Mouse (Mus musculus): ENCODE results near the gene Hbp1.

Hbp1 gene

DNA sequence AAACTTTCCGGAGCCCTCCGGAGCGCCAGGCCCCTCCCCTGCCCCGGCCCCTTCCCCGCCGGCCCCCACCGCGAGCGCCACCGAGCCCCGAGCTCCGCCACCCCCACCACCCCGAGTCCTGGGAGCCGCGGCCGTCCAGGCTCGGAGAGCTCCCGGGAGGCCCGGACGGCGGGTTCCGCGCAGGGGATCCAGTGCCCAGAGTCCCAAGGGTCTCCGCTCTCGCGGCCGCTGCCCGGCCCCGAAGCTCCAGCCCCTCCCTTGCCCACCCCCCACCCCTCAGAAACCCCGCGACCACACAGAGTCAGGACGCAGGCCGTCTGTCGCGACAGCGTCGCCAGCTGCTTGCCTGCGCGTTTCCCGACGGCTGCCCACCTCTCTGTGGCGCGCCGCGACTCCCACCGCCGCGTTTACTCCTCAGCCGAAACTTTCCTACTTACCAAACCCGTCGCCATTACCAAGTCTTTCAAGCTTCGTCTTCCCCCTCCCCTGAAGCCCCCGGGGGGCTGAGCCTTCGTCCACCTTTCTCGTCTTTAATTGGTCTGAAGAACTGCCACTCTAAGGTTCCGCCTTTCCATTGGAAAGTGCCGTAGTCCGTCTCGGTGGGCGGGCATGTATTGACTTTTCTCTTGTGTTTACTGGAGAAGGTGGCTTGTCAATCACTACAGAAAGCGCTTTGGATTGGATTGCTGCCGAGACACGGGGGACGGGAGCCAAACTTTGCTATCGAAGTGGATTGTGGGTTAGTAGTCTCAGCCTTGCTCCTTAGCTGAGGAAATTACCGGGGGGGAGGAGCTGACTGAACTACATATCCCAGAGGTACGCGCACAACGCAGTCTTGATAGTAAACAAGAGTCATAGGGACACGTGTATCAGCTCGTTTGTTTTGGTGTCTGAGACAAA, at the start of gene Hbp1:
Gene Hbp1 (minus strand): TSS at position 777 of the 900 bp plus-strand sequence.
- CTCF ChIA-PET, result interaction anchor here (0.6 to 0.7 kb wide), 2 partner anchors 94 to 418 kb away, joined by 4 to 5 read pairs; no protein-coding TSS in a partner anchor

DNA sequence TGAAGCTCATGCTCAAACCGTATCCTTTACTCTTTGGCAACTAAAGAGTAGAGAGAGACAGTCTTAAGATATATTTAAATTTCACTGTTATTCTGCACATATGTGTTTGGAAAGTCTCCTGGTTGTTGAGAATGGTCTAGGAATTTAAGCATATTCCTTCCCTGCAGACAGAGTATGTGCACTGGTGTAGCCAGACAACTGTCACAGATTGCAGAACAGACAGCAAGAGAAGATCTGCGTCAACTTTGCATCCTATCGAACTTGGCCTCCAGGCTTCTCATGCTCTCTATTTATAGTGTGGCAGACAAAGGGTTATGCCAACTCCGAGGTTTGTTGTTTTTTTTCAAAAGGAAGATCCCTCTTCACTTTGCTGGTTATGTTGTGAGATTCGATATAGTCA, 48.4 kb upstream of the Hbp1 start:
- CTCF ChIA-PET, result no interaction called here

DNA sequence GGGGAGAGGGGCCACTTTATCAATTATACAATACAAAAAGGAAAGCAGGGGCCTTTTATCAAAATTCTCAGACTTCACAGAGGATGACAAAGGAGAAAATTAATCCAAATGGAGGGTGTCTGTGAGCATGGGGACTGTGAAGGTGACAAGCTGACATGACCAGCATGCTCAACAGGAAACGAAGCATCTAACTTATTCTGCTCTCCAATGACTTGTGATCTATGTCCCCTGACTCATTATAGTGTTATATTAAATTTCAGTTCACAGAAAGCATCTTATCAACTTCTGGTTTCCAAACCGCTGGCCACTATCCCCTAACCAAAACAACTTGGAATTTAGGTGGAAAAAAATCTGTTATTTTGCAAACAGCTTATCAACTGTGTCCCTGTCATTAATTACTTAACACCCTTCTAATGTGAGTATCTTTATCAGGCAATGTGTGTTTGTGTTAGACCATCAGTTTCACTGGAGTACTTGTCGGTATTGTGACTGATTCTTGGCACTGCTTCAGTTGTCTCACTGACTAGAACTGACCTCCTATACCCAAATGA, 47.1 kb upstream of the Hbp1 start:
- CTCF ChIA-PET, result no interaction called here

DNA sequence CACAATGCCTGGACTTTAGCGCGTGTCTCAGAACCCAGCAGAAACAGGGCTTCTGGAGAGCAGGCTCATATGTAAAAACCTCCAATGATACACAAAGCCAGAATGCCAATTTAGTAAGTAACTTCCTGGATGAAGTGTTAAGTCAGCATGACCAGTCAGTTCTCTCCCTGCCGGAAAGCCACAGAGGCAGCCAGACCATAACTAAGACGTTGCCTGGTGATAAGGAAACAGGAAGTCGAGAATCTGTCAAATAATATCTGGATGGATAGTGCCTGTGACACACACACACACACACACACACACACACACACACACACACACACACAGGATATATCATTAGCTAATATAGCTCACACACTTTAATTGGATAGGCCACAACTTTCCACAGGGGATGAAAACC, 46.5 kb upstream of the Hbp1 start:
- CTCF ChIA-PET, result no interaction called here

DNA sequence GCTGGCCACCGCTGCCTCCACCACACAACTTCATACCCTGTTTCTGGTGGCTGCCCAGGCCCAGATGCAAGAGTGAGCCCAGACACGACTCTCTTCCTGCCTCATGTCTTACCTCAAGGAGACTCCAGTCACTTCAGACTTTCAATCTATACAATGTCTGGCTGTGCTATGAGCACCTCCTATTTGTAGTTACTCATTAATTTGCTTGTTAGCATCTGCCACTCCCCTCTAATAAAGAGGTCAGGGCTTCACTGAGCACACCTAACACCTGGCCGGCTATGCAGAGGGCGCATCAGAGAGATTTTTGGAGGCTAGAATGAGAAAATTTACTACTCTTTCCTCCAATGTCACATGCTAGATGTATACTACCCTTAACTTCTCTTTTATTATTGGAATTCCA, 40.2 kb upstream of the Hbp1 start:
- CTCF ChIA-PET, result no interaction called here

DNA sequence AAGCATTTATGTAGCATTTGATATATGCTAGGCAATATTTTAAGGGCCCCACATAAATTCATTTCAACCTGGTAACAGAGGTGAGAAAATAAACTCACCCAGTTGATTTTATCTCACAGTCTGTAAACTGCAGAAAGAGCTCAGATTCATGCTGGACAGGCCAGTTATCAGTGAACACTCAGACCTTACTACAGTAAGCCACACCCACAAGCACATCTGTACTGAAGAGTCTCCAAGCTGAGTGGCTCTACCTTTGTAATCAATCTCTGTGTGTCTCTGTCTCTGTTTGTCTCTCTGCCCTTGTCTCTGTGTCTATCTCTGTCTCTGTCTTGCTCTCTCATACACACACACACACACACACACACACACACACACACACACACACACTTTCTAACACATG, 39.4 kb upstream of the Hbp1 start:
- CTCF ChIA-PET, result no interaction called here

DNA sequence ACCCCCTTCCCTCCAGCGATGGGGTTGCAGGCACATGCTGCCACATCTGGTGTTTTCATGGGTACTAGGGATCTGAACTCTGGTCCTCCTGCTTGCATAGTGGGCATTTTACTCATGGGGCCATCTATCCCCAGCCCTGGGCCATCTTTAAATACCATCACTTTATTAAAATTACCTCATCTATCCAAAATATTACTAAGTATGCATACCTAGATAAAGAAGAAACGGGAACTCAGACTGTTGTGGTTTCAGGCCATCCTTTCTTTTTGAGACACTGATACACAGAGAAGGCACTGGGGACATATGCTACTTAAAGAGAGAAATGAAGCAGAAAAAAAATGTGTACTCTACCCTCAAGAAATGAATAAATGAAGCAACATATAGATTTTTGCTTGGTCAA, 36.1 kb upstream of the Hbp1 start:
- CTCF ChIA-PET, result no interaction called here

DNA sequence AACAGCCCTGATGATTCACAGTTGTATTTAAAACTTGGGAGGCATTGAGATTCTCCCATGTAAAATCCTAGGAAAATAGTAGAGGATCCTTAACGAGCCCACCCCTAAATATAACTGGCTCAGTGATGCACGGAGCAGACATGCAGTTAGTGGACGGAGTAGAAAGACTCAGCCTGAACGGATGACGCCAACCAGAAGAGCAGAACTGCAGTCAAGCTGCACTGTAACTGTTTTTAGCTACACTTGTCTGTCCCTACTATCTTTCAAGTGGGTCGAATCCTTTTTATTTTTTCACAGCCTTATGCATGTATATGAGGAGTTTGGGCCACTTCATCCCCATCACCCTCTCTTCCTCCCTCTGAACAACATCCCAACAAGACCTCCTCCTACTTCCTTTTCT, 35.4 kb upstream of the Hbp1 start:
- CTCF ChIA-PET, result no interaction called here

DNA sequence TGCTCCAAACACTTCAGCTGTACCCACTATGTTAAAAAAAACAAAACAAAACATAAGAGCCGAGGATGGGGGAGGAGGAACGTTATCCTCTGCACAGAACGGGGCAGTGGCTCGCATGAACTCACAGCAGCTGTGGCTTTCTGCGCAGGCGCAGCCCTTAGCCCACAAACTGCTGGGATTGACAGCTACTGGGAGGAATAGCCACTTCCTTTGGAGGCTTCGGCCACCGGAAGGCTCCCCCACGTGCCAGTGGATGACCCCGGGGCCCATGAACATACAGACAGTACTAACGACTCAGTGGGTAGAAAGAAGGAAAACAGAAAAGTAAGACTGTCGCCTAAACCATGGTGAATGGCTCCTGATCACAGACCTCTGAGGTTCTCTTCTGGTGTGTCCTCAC, 34.3 kb upstream of the Hbp1 start:
- CTCF ChIA-PET, result no interaction called here

DNA sequence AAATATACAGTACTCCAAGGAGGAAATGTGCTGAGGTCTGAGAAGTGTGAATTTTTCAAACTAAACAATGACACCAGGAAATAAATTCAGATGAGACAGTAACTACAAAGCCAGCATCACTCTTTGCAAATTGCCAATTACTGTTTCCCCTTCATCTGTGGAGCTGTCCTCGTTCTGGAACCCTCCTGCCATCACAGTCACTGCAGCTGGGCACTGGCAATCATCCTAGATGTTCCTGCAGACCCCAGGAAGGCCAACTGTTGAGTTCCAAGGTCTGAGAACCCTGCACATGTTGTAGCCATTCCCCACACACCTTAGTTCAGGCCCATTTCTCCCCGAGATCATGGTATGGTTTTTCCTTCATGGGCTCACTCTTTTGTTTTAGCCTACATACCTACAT, 33.9 kb upstream of the Hbp1 start:
- CTCF ChIA-PET, result no interaction called here

DNA sequence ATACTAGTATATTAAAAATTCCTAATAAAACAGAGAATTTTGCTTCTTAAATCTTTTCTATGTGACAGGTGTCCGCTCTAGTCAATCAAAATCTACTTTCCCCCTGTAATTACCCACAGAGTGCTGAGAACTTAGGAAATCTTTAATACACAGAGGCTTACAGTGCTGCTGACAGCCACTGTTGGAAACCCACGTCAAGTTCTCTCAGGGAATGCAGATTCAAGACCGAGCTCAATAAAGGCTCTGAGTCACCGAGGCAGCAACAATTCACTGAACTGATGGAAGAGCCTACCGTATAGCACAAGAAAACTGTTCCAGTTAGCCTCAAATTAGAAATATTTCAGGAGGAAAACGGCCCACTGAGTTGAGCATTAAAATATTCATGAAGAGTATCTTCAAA, 33.4 kb upstream of the Hbp1 start:
- CTCF ChIA-PET, result interaction anchor here (0.6 kb wide), 1 partner anchor 161 kb away, joined by 3 read pairs; no protein-coding TSS in a partner anchor

DNA sequence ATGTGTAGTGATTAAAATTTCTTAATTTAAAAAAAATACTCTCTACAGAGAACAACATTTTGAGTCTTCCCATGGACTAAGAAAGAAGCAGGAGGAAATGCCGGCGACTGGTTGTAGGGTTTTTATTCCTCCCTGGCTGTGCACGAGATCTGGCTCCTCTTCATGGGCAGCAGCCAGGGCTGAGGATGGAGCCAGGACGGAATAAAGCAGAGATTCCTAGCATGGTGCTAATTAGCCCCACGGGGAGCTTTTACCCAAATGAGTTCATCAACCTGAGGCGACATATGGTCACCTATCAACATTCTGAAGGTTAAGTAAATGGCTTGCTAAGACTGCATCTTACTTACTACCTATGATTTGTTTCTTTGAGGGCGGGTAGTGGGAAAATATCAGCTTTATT, 32.9 kb upstream of the Hbp1 start:
- CTCF ChIA-PET, result interaction anchor here (0.6 kb wide), 1 partner anchor 161 kb away, joined by 3 read pairs; no protein-coding TSS in a partner anchor

DNA sequence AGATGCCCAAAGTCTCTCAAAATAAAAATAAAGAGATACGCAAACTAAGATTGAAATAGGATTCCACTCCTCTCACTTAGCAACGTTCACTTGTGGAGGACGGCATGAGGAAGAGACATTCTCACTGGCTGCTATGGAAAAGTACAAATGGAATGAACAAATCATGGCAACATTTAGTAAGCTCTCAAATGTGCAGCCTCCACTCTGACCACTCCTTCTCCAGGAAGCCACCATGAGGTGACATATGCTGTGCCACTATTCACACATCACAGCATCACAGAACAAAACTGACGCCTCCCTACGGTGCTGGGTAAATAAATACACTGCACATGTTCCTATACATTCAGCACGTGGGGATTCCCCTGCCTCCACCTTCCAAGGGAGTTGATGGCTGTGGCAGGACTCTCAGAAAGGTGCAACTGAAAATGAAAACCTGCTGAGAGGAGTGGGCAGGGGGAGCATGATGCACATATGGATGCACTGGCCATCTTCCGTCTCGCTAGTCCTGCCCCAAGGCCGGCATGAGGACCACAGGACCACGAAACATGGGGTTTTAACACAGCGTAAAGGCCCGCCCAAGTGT, 27.4 kb upstream of the Hbp1 start:
- CTCF ChIA-PET, result no interaction called here

DNA sequence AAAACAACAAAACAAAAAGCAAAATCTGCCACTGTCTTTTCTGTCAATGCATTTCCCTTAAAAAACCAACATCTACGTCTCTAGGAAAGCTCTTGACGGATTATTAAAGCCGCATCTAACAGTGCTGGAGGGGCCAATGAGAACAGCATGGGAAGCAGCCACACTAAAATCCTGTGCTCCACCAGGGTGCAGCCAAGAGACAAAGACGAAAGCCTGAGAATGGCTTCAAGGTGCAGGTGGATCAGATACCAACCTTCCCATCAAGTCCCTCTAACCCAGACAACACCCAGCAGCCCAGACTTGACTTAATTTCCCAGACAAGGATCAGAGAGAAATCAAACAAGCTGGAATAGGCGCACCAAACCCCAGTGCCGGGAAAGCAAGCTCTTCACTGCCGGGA, 26.2 kb upstream of the Hbp1 start:
- CTCF ChIA-PET, result interaction anchor here (1.0 kb wide), 1 partner anchor 161 kb away, joined by 3 read pairs; no protein-coding TSS in a partner anchor

DNA sequence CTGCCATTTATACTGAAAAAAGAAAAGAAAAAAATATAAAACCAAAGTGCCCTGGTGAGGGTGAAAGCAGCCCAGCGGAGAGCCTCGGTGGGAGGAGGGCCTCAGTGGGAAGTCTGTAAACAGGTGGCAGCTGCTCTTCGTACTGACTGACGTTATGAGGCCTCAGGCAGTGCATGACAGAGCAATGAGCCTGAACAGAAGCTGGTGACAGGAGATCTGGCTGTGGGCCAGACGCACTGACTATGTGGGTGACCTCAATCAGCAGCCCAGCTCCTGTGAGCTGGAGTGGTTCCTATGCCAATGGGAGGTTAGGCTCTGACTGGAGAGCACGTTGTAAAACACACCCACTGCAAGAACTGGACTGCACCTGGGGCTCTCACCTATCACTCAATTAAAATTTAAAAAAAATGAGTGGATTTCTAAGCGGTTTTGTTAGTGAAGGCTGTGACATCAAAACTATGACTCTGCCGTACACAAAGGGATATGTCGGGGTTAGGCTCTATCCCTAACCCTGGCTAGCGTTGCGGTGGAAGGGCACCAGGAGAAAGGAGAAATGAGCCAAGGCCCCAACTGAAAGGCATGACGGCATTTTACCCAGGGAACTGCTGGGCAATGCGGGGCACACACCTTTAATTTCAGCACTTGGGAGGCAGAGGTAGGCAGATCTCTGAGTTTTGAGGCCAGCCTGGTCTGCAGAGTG, 23.3 kb upstream of the Hbp1 start:
- CTCF ChIA-PET, result no interaction called here

DNA sequence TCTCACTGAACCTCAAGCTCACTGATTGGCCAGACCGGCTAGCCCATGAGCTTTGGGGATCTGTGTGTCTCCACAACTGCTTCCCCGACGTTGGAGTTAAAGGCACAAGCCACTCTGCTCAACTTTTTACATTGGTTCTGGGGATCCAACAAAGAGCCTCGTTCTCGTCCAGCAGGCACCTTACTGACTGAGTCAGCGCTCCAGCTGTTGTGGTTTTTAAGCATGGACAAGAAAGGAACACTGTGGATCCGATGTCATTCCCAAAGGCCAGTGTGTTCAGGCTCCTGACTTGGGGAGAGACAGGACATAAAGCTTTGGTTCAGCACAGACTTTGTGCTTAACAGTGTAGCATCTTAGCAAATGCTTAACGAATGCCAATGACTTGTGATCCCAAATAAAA, 21.2 kb upstream of the Hbp1 start:
- CTCF ChIA-PET, result interaction anchor here (0.6 kb wide), 1 partner anchor 179 kb away, joined by 5 read pairs; no protein-coding TSS in a partner anchor

DNA sequence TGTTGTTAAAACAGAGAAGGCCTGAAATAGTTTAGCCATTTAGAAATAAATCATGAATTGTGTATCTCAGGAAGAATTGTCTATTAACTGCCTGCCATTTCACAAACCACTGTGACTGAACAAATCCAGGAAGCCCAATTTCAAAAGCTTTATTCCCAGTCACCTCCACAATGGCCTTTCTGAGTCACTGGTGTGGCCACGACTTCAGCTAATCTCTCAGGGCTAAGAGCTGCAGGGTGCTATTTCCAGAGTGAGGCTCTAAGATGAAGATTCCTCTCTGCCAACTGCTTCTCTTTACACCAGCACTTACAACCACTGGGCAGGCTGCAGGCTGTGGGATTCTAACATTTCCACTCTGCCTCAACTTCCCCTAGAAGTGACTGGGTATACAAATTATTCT, 18.8 kb upstream of the Hbp1 start:
- CTCF ChIA-PET, result interaction anchor here (2.2 kb wide), 1 partner anchor 176 kb away, joined by 9 read pairs; no protein-coding TSS in a partner anchor

DNA sequence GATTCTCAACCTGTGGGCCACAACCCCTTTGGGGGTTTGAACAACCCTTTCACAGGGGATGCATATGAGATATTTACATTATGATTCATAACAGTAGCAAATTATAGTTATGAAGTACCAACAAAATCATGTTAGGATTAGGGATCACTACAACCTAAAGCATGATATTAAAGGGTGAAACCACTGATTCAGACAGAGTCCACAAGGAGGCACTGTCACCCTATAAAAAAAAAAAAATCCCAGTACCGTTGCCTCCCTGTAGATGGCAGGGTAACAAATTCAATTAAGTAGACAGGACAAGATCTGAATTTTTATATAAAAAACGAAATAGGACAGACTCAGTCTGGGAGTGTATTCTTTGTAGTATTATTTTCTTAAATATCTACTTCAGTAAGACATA, 17.2 kb upstream of the Hbp1 start:
- CTCF ChIA-PET, result interaction anchor here (0.6 kb wide), 1 partner anchor 177 kb away, joined by 3 read pairs; no protein-coding TSS in a partner anchor

DNA sequence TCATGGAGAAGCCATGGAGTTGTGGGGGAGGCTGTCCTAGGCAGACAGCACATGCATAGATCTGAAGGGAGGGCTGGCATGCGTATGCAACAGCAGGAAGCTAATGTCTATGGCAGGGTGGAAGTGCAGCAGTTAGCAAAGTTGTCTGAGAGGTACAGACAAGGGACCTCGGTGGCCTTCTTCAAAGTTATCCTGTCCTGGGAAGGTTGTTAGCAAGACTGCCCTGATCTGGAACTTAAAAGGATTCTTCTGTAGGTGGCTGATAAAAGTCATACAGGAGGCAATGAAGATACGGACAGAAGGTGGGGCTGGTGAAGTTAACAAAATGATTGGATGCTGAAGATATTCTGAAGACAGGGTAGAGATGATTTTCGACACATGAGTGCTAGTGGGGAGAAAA, 16.1 kb upstream of the Hbp1 start:
- CTCF ChIA-PET, result interaction anchor here (0.6 to 1.1 kb wide), 3 partner anchors 15 to 268 kb away, joined by 3 to 6 read pairs (median 3); no protein-coding TSS in a partner anchor

DNA sequence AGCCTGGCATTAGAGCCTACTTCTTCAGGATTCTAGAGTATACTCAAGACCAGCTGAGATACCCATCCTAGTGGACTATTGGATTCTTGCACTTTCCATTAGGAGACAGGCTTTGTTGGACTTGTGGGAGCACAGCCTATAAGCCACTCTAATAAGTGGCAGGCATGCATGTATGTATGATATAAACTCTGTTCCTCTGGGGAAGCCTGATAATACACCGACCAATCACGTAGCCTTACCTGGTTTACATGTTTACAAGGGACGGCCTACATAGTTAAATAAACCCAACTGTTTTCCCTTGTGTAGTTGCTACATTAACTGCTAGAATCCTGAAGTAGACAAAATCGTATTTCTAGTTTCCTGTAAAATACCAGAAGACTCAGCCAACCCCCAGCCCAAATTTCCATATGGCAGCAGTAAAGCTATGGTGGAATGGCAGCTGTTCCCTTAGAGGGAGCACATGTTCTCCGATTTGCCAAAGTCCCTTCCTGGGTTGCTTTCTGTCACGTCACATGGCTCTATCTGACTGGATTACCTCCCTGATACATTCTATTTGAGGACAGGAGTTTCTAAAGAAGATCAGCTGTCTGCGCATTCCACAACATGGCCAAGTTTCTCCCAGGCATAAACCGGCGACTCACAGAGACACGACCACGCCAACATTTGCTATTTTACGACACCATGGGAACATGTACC, 15.3 kb upstream of the Hbp1 start:
- CTCF ChIA-PET, result interaction anchor here (0.9 to 1.1 kb wide), 2 partner anchors 14 to 269 kb away, joined by 3 read pairs; no protein-coding TSS in a partner anchor

DNA sequence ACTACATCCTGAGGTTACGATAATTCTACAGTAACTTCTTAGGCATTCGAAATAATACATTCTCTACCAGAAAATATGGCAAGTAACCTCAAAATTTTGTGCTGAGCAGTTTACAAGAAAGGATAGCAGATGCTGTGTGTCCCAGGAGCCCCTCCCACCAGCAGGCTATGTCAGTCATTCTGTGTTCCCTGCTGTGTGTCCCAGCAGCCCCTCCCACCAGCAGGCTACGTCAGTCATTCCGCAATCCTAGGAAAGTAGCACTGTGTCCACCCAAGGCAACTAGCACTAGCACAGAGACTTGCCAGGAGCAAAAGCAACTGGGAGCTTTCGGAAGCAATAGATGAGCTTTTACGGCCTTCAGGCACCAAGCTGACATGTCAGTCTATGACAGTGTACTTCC, 13.7 kb upstream of the Hbp1 start:
- CTCF ChIA-PET, result no interaction called here

All from spleen, embryonic (tissue).